Mouse (Mus musculus) layer of hippocampus, adult 9-11 months (tissue): Measurements from ENCODE around the gene Olfr1377.
"Not testable (repeated sequence)": the region's sequence is repeated elsewhere in the genome, so short reads cannot be mapped to it uniquely, and the experiment has no call there.

Experiments
- DNase-seq: peaks from one replicate; pipeline ENCODE4 v3.0.0; 2022

The Olfr1377 gene

DNA sequence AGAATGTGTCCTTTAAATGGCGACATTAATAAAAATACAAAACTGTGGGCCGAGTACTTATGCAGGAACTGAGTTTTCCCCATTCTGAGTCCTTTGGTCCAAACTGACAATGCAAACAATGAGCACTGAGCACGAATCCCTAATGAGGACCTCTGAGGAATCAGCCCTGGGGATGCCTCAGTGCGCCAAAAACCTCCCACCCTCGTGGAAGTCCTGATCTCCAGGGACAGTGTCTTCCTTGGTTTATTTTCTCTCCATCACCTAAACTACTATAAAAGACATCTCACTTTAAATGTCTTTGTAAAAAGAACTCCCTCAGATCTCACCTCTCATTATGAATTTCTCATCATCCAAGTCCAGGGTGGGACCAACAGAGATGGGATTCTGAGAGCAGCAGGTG lies at the start of gene Olfr1377:
Gene Olfr1377, plus strand, starts transcription at position 301 of the 400 bp plus-strand sequence.
- DNase-seq, result no peak

DNA sequence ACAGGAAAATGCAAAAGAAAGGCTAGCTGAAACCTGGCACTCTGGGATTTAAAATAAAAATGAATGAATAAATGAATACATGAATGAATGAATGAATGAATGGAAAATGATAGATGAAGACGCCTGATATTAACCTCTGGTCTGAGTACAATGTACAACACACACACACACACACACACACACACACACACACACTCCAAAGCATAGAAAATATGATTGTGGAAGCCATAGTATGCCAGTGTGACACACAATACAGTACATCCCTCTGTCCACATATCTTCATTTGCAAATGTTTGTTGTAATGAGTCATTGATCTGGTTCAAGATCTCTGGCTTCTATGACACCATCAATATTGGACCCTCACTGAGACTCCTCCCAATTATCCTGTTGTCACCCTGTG lies 49.7 kb upstream of the Olfr1377 start:
- DNase-seq, result no peak

DNA sequence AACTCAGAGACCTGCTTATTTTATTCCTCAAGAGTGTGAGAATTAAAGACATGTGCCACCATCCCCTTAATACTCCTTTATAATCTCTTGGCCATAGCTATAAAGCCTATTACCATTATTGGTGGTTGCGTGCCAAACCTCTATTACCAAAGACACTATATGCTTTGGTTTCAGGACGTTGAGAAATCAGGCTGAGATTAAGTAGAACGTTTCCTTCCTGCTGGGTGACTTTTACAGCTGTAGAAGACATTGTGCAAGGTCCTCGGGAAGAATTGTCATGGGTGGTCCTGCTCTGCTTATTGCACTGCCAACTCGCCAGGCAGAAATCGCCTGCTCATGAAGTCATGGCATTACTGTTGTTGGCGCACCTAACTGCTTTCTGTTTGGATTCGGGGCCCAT lies 43.3 kb upstream of the Olfr1377 start:
- DNase-seq, result no peak

DNA sequence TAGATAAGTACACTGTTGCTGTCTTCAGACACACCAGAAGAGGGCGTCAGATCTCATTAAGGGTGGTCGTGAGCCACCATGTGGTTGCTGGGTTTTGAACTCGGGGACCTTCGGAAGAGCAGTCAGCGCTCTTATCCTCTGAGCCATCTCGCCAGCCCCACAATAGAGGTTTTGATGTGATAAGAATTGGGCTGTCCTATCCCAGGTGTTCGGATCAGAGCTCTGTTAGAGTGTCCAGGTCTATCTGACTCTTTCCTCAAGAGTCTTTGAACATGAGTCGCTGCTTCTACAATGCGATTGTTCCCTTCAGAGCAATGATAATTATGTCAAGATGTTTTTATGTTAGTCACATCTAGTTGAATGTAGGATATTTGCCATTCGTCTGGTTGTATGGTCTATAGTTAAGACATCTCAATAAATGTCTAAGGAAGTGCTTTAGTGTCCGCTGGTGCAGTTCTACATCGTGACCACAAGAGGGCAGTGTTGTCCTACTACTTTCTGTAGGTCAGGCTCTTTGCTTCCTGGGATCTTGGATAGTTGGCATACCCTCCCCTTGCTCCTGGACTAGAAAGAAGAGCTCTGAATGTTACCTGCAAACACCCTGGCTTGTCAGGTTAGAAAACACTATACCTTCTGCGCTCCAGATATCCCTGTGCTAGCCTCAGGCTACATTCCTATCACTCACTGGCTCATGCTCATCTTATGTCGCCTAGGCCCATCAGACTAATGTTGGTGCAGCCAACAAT lies 42.0 kb upstream of the Olfr1377 start:
- DNase-seq, result no peak

DNA sequence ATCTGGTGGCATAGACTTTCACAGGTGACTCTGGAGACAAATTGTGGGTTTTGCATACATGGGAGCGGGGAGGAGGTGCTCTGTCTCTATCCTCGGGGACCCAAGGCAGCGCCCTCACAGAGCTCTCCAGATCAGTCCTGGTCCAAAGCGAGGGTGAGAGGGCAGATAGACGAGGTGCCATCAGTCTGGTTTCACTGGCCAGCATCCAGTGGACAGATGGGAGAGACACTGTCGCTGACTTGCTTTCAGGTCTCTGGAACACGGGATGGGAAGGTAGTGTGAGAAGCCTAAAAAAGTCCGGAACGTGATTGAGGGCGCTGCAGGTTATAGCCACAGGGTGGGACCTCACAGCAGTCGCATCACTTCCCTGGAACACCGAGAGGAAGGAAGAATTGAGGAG lies 39.4 kb upstream of the Olfr1377 start:
- no peak for DNase-seq

DNA sequence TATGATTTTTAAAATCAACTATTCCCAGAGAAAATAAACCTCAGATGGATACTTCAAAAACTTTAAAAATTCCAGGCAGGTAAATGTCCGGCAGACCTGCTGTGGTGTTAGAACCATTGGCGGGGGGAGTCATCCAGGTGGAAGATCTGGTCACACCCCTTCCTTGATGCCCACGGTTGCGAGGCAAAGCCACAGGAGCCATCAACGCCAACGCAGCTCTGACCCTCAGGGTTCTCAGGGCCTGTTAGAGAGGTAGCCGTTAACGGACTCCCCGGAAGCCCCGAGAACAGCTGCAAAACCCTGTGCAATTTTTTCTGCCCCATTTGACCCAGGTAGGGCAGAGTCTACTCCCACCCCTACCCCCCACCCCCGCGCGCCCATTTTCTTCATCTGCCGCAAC lies 38.3 kb upstream of the Olfr1377 start, which contains the start of gene 4933414I15Rik:
Gene 4933414I15Rik, minus strand, starts transcription at position 260 of the 400 bp plus-strand sequence.
- no peak for DNase-seq

DNA sequence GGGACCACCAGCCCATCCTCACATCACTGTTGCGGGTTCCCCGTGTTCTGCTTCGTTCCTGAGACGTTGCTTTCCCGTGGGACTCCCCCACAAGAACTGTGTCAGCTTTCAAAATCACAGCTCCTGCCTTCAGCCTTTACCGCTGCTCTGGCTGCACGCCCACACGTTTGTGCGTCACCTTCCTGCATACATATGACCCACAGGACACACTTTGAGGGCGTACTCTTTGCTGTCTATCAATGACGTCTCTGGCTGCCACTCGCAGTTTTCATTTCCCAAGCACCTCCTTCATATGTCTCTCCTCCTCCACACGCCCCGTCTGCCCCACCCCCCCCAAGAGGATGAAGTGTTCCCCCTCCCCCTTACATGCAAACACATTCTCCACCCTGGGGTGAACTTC lies 29.5 kb upstream of the Olfr1377 start:
- no peak for DNase-seq

DNA sequence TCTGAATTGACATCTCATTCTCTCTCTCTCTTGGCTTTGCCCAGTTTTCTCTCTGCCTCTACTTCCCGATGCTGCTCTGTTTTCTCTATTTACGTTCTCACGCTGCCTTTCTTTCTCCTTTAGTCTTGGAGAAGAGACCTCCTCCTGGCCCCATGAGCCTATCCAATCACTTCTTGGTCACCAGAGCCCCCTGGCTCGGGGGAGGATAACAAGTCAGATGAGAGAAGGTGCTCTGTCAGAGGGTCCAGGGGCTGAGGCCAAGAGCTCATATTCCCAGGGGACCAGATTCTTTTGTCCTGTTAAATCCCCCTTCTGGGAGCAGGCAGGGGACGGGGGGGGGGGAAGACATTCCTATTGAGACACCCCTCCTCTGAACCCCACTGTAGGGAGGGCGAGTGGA lies 28.1 kb upstream of the Olfr1377 start, which contains the start of gene Prop1:
Gene Prop1, minus strand, starts transcription at position 101 of the 400 bp plus-strand sequence.
- DNase-seq, result no peak

DNA sequence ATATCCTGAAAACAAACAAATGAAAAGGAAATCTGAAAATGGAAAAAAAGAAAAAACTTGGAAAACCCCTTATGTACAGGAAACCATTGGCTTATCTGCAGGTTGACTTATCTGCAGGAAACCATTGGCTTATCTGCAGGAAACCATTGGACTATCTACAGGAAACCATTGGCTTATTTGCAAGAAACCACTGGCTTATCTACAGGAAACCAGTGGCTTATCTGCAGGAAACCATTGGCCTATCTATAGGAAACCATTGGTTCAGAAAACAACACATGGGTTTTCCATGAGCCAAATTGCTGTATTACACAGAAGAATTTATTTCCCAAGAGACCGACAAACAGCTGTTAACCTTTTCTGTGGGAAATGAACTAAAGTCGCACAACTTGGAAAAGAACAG lies 16.9 kb upstream of the Olfr1377 start:
- DNase-seq, result no peak

DNA sequence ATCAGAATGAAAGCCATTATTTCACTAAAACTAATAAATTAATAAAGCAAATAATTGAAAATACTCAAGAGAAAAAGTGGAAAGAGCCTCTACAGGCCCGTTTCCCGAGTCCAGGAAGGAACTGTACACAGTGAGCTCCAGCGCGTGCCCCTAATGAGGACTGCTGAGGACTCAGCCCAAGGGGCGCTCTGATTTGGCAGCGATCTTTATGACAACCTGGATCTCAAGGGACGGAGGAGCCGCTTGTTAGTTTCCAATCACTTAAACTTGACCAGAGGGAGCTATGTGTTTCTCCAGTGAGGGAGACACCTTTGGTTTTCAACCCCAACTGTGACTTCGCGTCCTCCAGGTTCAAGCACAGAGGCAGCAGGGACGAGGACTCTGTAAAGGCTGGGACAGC lies 15.5 kb upstream of the Olfr1377 start, which contains the start of gene Olfr1378:
Gene Olfr1378, plus strand, starts transcription at position 301 of the 400 bp plus-strand sequence.
- DNase-seq, result no peak

DNA sequence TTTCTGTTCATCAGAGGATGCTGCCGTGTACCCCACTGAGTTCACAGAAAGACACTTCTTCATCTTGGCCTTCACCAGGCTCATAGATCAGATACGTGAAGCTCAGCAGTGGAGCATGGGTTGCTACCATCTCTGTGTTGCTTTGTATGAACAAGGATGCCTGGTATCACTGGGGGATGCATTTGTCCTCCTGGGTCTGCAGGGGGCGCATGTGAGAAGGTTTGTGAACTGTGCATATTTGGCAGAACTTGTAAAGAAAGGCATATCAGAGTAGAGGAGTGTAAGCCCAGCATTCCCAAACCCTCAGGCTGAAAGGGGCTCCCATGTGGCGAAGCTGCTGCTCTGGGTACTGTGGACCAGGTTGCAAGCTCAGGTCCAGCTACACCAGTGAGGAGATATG lies 4.6 kb upstream of the Olfr1377 start:
- DNase-seq, result no peak

DNA sequence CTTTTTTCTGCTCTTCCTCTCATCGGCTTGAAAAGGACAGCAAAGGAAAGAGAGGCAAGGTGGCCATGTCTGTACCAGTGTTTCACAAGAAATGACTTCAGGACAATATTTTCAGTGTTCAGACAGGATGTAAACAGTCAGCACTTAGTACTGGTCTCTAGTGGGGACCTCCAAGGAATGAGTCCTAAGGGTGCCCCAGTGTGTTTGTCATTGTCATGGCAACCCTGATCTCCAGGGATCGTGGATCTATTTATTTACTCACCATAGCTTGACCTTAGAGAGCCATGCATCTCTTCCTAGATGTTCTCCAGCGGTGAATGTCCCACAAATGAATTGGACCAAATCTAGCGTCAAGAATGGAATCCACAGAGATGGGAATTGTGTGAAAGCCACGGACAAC lies 21.5 kb downstream of the Olfr1377 start, which contains the start of gene Olfr51:
Gene Olfr51, plus strand, starts transcription at position 301 of the 400 bp plus-strand sequence.
- DNase-seq, result no peak

DNA sequence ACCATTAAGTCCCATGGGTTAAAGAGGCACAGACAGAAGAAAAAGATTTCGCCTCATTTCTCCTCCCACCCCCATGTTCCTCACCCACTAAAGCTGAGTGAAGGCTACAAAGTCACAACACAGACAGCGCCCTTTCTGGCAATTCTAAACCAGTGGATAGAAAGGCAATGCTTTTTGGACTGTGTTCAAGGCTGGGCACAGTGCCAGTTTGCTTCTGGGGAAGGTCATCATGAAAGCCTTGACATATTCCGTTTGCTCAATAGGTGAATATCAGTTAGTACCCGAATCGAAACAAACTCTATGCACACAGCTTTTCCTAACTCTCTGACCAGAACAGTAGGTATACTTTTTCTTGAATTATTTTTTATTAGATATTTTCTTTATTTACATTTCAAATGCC lies 30.1 kb downstream of the Olfr1377 start:
- no peak for DNase-seq

DNA sequence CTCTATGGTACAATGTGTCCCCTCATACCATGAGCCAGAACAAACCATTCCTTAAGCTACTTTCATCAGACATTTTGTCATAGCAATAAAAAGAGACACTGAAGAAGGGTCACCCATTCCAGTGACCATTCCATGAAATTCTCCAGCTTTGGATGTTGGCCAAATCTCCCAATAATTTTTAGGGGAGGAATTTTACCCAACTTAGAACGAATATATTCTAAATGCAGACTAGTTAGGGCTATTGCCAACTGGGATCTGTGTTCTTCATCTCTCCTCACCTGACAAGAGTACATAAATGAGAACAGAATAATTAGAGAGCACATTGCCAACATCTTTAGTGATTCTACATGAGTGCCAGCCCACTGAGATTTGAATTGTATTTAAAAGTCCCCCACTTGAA lies 32.2 kb downstream of the Olfr1377 start, which contains the start of gene Olfr54:
Gene Olfr54, plus strand, starts transcription at position 301 of the 400 bp plus-strand sequence.
- DNase-seq, result no peak

DNA sequence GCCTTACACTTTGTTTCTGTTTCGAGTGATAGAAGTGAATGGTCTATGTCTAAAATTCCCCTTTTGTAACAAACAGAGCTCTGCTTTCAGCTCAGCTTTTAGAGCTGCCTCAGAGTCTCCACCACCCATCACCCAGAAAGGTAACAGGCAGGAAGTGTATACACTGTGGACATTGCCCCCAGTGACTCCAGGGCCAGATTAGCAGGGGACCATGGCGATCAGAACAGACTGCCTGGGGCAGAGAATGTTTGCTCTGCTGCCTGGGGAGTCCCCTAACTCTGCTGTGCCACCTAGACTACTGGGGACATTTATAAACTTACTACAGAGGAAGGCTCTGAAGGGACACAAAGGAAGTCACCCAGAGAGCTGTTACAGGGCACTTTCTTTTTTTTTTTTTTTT lies 34.6 kb downstream of the Olfr1377 start:
- DNase-seq, result no peak

DNA sequence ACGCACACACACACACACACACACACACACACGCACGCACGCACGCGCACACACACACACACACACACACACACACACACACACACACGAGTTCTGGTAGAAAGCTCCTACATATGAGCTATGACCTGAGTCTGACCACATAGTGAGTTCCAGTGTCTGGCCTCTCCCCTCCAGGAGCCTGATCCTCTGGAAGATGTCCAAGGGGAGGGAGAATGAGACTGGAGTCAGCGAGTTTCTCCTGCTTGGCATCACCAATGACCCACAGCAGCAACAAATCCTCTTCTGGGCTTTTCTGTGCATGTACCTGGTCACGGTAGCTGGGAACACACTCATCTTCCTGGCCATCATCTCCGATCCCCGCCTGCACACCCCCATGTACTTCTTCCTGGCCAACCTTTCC lies 45.0 kb downstream of the Olfr1377 start:
- not testable (repeated sequence) for DNase-seq

DNA sequence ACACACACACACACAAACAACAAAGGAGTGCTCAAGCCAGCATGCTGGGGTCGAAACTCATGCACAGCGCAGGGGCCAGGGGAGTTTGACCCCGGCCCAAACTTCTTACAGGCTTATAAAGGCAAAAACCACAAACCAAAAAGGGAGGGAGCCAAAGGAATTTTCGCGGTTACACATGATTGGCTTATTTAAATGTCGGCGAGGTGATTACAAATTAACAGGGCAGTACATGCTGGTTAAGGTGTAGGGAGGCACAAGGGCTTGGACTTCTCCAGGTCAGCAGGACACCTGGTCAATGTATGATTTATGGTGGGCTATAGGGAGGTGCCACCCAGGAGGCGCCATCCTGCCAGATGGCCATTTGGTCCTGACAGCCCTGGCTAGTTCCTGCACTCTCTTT lies 47.6 kb downstream of the Olfr1377 start:
- not testable (repeated sequence) for DNase-seq

DNA sequence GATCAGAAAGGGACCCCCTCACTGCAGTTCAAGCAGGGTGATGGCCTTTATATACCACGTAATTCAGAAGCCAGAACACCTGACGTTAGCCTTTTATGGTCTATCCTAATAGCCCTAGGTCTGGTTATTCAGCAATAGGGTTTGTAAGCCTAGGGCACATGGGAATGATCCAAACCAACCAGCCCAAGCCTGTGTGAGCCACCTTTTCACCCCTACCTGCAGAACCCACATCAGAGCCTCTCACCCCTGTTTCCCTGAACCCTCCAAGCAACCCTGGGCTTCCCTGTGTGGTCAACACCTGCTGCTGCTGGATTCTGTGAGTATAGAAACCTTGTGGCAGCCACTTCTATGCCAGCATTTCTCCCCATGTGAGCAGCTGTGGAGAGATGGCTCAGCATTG lies 48.5 kb downstream of the Olfr1377 start:
- DNase-seq, result no peak

DNA sequence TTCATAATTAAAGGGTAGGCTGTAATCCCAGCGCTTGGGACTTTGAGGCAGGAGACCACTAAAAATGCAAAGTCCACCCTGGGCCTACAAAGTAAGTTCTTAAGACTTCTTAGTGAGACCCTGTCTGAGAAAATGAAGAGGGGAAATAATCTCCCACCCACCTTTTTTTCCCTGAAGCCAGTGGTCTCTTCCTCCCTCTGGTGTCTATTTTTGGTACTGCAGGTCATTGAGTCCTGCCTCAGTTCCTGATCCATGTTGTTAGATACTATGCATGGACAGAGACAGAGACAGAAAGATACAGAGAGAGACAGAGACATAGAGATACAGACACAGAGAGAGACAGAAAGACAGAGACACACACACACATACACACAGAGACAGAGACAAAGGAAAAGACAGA lies 51.1 kb downstream of the Olfr1377 start:
- DNase-seq, result no peak

DNA sequence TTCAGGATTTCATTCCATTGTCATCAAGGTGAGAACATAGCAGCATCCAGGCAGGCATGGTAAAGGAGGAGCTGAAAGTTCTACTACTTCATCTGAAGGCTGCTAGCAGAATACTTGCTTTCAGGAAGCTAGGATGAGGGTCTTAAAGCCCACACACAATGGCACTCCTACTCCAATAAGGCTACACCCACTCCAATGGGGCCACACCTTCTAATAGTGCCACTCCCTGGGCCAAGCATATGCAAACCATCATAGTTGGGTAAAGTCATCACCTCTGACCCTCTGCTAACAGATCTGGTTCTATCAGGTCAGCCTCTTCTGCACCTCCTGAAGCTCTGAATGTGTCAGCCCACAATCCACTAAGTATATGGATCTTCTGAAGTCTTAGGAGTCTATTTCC lies 52.4 kb downstream of the Olfr1377 start:
- DNase-seq, result not testable (repeated sequence)

DNA sequence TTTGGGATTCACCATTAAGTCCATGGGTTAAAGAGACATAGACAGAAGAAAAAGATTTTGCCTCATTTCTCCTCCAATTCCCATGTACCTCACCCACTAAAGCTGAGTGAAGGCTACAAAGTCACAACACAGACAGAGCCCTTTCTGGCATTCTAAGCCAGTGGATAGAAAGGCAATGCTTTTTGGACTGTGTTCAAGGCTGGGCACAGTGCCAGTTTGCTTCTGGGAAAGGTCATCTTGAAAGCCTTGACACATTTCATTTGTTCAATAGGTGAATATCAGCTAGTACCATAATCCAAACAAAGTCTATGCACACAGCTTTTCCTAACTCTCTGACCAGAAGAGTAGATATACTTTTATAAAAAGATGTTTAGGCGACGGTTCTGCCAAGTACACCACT lies 54.2 kb downstream of the Olfr1377 start:
- DNase-seq, result no peak
